Comparison of ENCODE assay signal across 8 mouse cellular contexts in the genomic region with DNA sequence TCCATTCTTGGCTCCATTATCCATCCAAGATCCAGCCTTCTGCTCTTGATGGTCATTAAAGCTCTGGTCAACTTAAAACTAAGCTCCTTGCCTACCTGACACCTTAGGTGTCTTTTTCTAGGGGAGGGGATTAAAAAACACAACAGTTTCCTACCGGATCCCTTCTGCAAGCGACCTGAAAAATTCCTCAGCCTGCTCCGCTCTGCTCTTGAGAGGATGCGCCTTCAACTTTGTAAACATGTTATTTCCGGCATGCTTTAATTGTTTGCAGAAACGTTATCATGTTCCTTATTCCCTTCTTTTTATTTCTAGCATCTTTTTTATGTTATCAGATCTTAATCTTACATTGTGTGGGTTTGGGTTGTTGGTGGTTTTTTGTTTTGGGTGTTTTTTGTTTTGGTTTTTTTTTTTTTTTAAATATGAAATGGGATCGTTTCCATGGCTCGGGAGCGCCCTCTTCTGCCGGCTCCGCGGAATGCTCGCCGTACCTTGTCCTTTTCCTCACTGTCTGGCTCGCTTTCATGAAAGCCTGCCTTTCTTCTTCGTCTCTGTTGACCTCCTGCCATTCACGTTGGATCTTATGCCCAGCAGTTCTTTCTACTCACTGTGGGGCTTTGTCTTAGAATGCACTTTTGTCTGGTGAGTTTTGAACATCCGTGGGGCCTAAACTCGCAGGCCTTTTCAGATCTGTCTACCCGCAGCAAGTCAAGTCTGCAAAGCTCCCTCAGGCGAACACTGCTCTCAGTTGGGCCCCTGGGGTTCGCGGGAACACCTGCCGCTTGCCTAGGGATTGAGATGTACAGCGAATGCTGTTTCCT.
A peak's percentile ranks its signal among the peaks of the same experiment; 100 is the strongest.
DNase-seq lines count a peak whose midpoint lies in the region; ATAC-seq and TF ChIP-seq lines count a peak whose summit lies in the region.

No protein-coding gene starts in this region.

- DNase-seq in brain, embryonic 14.5 days (ENCODE audit: low read depth) = peak; percentile 86
- peak; percentile 77 for DNase-seq in forebrain, embryonic 14.5 days (ENCODE audit: low spot score)
- peak; percentile 83 for DNase-seq in hindbrain, embryonic 11.5 days (ENCODE audit: low spot score)
- peak; percentile 11 for DNase-seq in layer of hippocampus, adult 9-11 months
- peak; percentile 47 for DNase-seq in ovary, postnatal 14 days (ENCODE audit: low spot score)
- DNase-seq in spleen, postnatal 36 days (ENCODE audit: low spot score in 2 of 2) = no peak

- peak; percentile 69 for TF ChIP-seq CTCF in ES-Bruce4 (IDR thresholded peaks at IDR 0.05; ENCODE audit: low read depth, low read length)
- TF ChIP-seq CTCF in brain, embryonic 14.5 days (IDR thresholded peaks at IDR 0.05; ENCODE audit: borderline replicate concordance, extremely low read depth, insufficient read depth, insufficient read length) = peak; percentile 84

- H3K27me3 ChIP-seq in ES-Bruce4 (ENCODE audit: control insufficient read depth, insufficient read depth, low read length, poor library complexity, severe bottlenecking) = no peaks in the 10 kb centered on the region
- no peaks in the 10 kb centered on the region for H3K27me3 ChIP-seq in forebrain, embryonic 14.5 days (replicated peaks; ENCODE audit: control insufficient read depth, insufficient read depth, low read length)
- H3K27me3 ChIP-seq in hindbrain, embryonic 11.5 days (ENCODE audit: control insufficient read depth, insufficient read depth, low read length) = no peaks in the 10 kb centered on the region
- H3K27me3 ChIP-seq in lung, embryonic 15.5 days = no peaks in the 10 kb centered on the region

- no peak overlapping the region for H3K27ac ChIP-seq in ES-Bruce4 (ENCODE audit: insufficient read depth, low read length)
- H3K27ac ChIP-seq in forebrain, embryonic 14.5 days (ENCODE audit: low read depth, low read length) = no peak overlapping the region
- H3K27ac ChIP-seq in hindbrain, embryonic 11.5 days (ENCODE audit: low read depth, low read length) = no peak overlapping the region
- H3K27ac ChIP-seq in lung, embryonic 15.5 days = no peak overlapping the region

- no peaks in the 10 kb centered on the region for H3K36me3 ChIP-seq in ES-Bruce4 (ENCODE audit: control insufficient read depth, insufficient read depth, low read length, poor library complexity, severe bottlenecking)
- H3K36me3 ChIP-seq in forebrain, embryonic 14.5 days (ENCODE audit: control insufficient read depth, insufficient read depth, low read length) = no peaks in the 10 kb centered on the region
- H3K36me3 ChIP-seq in hindbrain, embryonic 11.5 days (ENCODE audit: control insufficient read depth, insufficient read depth, low read length) = no peaks in the 10 kb centered on the region
- no peaks in the 10 kb centered on the region for H3K36me3 ChIP-seq in lung, embryonic 15.5 days

- no peak overlapping the region for H3K4me3 ChIP-seq in ES-Bruce4 (ENCODE audit: low read depth, low read length)
- H3K4me3 ChIP-seq in forebrain, embryonic 14.5 days (ENCODE audit: low read depth, low read length) = no peak overlapping the region
- no peak overlapping the region for H3K4me3 ChIP-seq in hindbrain, embryonic 11.5 days (ENCODE audit: low read depth, low read length)
- H3K4me3 ChIP-seq in lung, embryonic 15.5 days = no peak overlapping the region; the same call in 1 of the 2 replicates

- TF ChIP-seq EP300 in ES-Bruce4 (IDR thresholded peaks at IDR 0.05; ENCODE audit: insufficient read depth, low read depth, low read length) = no peak

- 12% methylated on average over 25 of the region's 25 CpGs for WGBS in forebrain, embryonic 14.5 days
- WGBS in hindbrain, embryonic 11.5 days = 15% methylated on average over 25 of the region's 25 CpGs
- 9% methylated on average over 25 of the region's 25 CpGs for WGBS in lung, embryonic 15.5 days

- peak overlapping the region; percentile 48 for H3K4me2 ChIP-seq in forebrain, embryonic 14.5 days (ENCODE audit: low read length)
- H3K4me2 ChIP-seq in hindbrain, embryonic 11.5 days (replicated peaks; ENCODE audit: low read depth, low read length) = peak overlapping the region; percentile 28
- H3K4me2 ChIP-seq in lung, embryonic 15.5 days = peak overlapping the region; percentile 45

- peak; percentile 70 for ATAC-seq in forebrain, embryonic 14.5 days
- ATAC-seq in hindbrain, embryonic 11.5 days (ENCODE audit: low FRiP score) = peak; percentile 77
- no peak for ATAC-seq in lung, embryonic 15.5 days (ENCODE audit: borderline replicate concordance, extremely low read depth, low FRiP score, low TSS enrichment)

- H3K9ac ChIP-seq in ES-Bruce4 (ENCODE audit: low read depth, poor library complexity, severe bottlenecking) = no peak overlapping the region
- H3K9ac ChIP-seq in forebrain, embryonic 14.5 days (ENCODE audit: low read length) = peak overlapping the region; percentile 56; the same call in 1 of the 2 replicates
- H3K9ac ChIP-seq in hindbrain, embryonic 11.5 days (ENCODE audit: low read depth, low read length) = peak overlapping the region; percentile 29; the same call in 1 of the 2 replicates
- H3K9ac ChIP-seq in lung, embryonic 15.5 days = no peak overlapping the region

- 0 out of 2 replicates have a peak, but pooled peaks cover 2% of the 10 kb centered on the region for H3K9me3 ChIP-seq in ES-Bruce4 (replicated peaks; ENCODE audit: control insufficient read depth, insufficient read depth, low read length, poor library complexity, severe bottlenecking)
- H3K9me3 ChIP-seq in forebrain, embryonic 14.5 days (replicated peaks; ENCODE audit: control insufficient read depth, low read length) = no peaks in the 10 kb centered on the region; the same call in 1 of the 2 replicates
- H3K9me3 ChIP-seq in hindbrain, embryonic 11.5 days (ENCODE audit: control insufficient read depth, low read length) = peaks cover 4% of the 10 kb centered on the region; the same call in 1 of the 2 replicates
- H3K9me3 ChIP-seq in lung, embryonic 15.5 days = no peaks in the 10 kb centered on the region

- TF ChIP-seq POLR2A in ES-Bruce4 (IDR thresholded peaks at IDR 0.05; ENCODE audit: insufficient read depth, low read length) = no peak
- no peak for TF ChIP-seq POLR2A in brain, embryonic 14.5 days (IDR thresholded peaks at IDR 0.05; ENCODE audit: borderline replicate concordance, extremely low read depth, insufficient read depth, insufficient read length, poor library complexity, severe bottlenecking)

- no peaks in the 10 kb centered on the region for H3K4me1 ChIP-seq in ES-Bruce4 (ENCODE audit: control insufficient read depth, insufficient read depth, low read length)
- H3K4me1 ChIP-seq in forebrain, embryonic 14.5 days (ENCODE audit: control insufficient read depth, insufficient read depth, low read length) = no peaks in the 10 kb centered on the region
- no peaks in the 10 kb centered on the region for H3K4me1 ChIP-seq in hindbrain, embryonic 11.5 days (replicated peaks; ENCODE audit: control insufficient read depth, insufficient read depth, low read length)
- H3K4me1 ChIP-seq in lung, embryonic 15.5 days = no peaks in the 10 kb centered on the region

Comparison
In these comparisons a context has a peak if more than half of its experiments do, and no peak if none do; other contexts are left out.
1. H3K9ac ChIP-seq: peak in forebrain, embryonic 14.5 days (single experiment) and hindbrain, embryonic 11.5 days (single experiment); none in ES-Bruce4 (single experiment) and lung, embryonic 15.5 days (single experiment).
2. DNase-seq: peak in brain, embryonic 14.5 days (single experiment), forebrain, embryonic 14.5 days (single experiment), hindbrain, embryonic 11.5 days (single experiment), layer of hippocampus, adult 9-11 months (single experiment) and ovary, postnatal 14 days (single experiment); none in spleen, postnatal 36 days (0 of 2).
3. Peak in every context shown above with its lines, with median percentiles within 50 percentile points of each other: H3K4me2 ChIP-seq.